Mouse (Mus musculus): Measurements from ENCODE around the gene Hyls1.
A peak's percentile ranks its signal among the peaks of the same experiment; 100 is the strongest.
"Not testable (repeated sequence)": the region's sequence is repeated elsewhere in the genome, so short reads cannot be mapped to it uniquely, and the experiment has no call there.

Gene Hyls1

GRCm38 (mm10) chr9:35569571-35570534, at the start of gene Hyls1, which contains the start of gene Pate2:
TSS of gene Hyls1 (minus strand) at chr9:35570398.
TSS of gene Pate2 (plus strand) at chr9:35570284.
- DNase-seq (ENCODE audit: extremely low read depth, low read depth) = peak; percentile 99

GRCm38 (mm10) chr9:35616784-35617183, 46.6 kb upstream of the Hyls1 start:
- DNase-seq (ENCODE audit: extremely low read depth, low read depth) = not testable (repeated sequence)

GRCm38 (mm10) chr9:35614005-35614404, 43.8 kb upstream of the Hyls1 start:
- no peak for DNase-seq (ENCODE audit: extremely low read depth, low read depth)

DNA sequence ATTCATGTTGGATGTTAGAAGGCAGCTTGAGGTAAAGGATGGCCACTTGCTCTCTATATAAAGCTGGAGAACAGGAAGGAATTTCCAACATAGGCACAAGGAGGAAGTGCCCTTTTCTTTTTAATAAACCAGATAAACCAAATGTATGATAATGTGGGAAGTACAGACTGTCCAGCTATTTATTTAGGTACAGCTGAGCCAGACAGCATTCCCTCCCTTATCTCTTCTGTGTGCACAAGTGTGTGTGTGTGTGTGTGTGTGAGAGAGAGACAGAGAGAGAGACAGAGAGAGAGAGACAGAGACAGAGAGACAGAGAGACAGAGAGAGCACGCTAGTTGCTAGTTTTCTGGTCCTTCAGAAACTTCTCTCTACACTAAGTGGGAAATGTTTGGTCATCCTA, 41.6 kb upstream of the Hyls1 start, which contains the start of gene Pate4:
Gene Pate4 (minus strand): TSS at position 101 of the 400 bp plus-strand sequence.
- no peak for DNase-seq (ENCODE audit: extremely low read depth, low read depth)

DNA sequence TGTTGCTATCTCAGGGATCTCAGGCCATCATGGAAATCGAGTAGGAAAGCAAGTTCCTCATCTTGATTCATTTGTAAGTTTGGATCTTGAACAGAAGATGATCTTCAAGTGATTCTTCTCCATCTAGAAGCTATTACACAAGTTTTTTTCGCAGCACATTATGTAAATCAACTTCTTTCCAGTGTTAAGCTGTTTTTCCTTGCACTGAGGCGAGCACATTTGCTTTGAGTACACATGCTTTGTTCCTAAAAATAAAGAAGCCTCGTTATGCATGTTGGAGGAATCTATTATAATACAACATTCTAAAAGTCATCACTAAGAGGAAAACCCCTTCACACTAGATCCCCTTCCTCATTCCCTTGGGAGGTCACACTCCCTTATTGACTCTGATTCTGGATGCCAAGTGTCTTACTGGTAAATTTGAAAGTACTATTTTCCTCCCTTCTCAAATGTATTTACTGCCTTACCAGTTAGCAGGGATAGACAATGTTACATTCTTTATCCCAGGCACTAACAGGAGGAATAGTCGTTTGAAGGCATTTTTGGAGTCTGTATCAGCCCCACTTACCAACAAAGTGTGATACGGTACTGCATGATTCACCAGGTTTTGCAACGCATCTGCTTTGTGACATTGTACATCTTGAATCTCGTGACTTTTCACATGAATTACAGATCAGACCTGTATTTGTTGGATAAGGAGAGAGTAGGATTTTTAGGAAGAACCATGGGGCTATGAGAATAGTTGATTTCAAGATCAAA, 37.6 kb upstream of the Hyls1 start:
- DNase-seq (ENCODE audit: extremely low read depth, low read depth) = no peak

GRCm38 (mm10) chr9:35592903-35593302, 22.7 kb upstream of the Hyls1 start:
- DNase-seq (ENCODE audit: extremely low read depth, low read depth) = peak; percentile 6

DNA sequence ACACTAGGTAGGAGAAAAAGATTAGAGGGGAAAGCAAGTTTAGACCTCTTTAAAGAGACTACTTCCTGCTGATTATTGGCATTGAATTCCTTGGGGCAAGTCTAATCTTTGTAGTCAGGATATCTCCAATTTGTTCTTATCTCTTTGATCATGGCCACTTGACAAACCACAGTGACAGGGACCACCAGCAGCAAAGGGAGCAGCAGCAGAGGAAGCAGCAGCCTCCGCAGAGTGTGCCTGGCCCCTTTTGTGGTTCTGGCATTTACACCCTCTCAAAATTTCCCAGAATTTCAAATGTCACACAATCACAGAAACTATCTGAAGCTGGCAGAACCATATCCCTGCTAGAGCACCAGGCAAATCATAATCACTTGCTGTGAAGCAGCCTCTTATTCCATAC, 17.5 kb upstream of the Hyls1 start:
- no peak for DNase-seq (ENCODE audit: extremely low read depth, low read depth)

DNA sequence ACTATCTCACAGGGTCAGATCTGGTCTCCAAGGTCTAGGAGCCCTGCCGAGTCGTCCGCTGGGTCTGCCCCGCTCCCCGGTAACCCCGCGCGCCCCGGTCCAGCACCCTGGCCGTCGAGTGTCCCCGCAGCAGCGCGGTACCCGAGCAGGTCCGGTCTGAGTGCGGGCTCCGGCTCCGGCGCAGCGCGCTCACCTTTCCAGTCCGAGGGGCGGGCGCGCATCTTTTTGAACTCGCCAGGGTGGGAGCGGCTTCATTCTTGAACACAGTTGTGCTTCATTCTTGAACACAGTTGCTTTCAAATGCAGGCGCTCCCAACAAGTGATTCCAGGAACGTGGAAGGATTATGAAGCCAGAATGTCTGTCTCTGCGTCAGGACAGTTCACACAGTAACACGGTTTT, 4.2 kb upstream of the Hyls1 start:
- no peak for DNase-seq (ENCODE audit: extremely low read depth, low read depth)

DNA sequence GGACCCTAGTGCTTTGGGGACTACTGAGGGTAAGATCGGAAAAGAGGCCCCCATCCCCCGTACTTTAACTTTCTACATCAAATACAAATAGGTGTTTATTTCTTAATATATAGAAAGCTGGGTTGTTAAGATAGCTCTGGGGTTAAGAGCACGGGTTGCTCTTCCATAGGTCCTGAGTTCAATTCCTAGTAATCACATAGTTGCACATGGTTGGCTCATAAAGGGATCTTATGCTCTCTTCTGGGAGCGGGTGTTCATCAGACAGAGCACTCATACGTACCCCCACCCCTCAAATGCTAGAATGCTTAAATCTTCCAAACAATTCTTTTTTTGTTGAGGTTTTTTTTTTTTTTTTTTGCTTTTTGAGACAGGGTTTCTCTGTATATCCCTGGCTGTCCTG, 465 bp upstream of the Hyls1 start:
- DNase-seq (ENCODE audit: extremely low read depth, low read depth) = peak; percentile 33

DNA sequence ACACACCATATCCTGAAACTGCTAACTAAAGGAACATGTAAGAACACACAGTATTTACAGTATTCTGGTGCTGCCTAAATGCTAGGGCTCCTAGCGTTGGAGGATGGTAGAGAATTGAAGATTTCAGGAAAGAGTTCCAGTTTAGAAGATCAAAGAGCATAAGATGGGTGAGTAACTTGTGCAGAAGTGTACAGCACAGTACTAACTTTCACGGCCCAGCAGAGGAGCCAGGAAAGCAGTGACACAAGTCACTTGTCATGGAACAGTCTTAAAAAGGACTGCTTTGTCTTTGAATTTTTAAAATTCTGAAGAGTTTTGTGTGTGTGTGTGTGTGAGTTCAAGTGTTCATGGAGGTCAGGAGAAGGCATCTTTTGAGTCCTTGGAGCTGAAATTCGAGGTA, 2.2 kb downstream of the Hyls1 start:
- DNase-seq (ENCODE audit: extremely low read depth, low read depth) = no peak

DNA sequence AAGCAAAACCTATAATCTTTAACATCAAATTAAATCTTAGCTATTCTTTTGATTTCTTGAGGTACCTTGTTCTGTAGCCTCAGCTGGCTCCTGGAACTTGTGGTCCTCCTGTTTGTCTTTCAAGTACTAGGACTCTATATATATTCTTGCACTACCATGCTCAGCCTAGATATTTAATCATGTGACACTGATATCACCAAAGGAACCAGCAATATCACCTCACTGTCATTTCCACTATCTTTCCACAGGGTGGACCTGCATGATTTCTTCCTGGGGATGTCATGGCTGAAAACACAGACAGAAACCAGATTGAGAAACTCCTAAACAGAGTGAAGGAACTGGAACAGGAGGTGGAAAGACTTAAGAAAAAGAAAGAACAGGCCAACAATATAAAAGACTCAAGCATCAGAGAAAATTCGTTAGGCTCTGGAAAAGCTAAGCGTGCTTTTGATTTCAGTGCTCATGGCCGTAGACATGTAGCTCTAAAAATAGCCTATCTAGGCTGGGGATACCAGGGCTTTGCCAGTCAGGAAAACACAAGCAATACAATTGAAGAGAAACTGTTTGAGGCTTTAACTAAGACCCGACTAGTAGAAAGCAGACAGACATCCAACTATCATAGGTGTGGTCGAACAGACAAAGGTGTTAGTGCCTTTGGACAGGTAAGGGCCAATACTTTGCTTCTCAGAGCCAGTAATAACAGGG, 5.5 kb downstream of the Hyls1 start:
- no peak for DNase-seq (ENCODE audit: extremely low read depth, low read depth)

GRCm38 (mm10) chr9:35561583-35561982, 8.6 kb downstream of the Hyls1 start:
- DNase-seq (ENCODE audit: extremely low read depth, low read depth) = no peak

DNA sequence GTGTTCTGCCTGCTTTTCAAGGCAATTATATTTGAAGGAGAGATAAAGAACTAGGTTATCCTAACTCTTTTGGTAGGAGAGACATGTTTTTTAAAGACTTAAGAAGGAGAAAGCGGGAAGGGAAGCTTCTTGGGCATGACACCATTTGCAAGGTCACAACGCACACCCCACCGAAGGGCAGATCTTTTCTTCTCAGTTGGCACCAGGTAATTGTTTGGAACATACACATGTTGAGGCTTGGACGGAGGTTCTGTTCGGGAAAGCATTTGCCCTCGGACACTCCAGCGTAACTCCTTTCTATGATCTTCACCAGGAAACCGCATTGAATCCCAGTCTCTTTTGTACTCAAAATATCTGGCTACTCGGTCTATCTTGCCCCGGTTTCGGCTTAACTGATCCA, 9.1 kb downstream of the Hyls1 start:
- DNase-seq (ENCODE audit: extremely low read depth, low read depth) = no peak

- DNase-seq (ENCODE audit: extremely low read depth, low read depth) = peak; percentile 91
Measured at GRCm38 (mm10) chr9:35559009-35559890, 10.9 kb downstream of the Hyls1 start.

GRCm38 (mm10) chr9:35558257-35559008, 11.8 kb downstream of the Hyls1 start, which contains the start of the genes Ddx25 and Pus3:
TSS of gene Ddx25 (minus strand) at chr9:35558528.
TSS of gene Pus3 (plus strand) at chr9:35558595.
- no peak for DNase-seq (ENCODE audit: extremely low read depth, low read depth)

GRCm38 (mm10) chr9:35556494-35557102, 13.6 kb downstream of the Hyls1 start:
- DNase-seq (ENCODE audit: extremely low read depth, low read depth) = no peak

DNA sequence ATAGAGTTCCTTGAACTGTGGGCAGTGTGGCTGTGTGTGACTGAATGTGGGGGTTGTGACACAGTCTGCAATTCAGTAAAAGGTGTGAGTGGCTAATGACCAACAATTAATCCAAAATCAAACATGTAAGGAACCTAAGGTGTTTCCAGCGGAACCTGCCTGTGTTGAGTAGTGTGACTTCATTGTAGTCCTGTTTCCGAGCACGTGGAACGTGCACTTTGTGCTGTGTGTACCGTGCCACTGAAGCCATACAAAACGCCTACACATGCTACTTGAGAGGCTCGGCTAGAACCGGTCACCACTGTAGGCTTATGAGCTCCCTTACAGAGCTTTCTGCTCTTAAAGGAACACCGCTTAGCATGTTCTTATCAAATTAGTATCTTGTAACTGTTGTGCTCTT, 21.7 kb downstream of the Hyls1 start:
- DNase-seq (ENCODE audit: extremely low read depth, low read depth) = no peak

GRCm38 (mm10) chr9:35546745-35547144, 23.5 kb downstream of the Hyls1 start:
- peak; percentile 66 for DNase-seq (ENCODE audit: extremely low read depth, low read depth)

- DNase-seq (ENCODE audit: extremely low read depth, low read depth) = no peak
Measured at GRCm38 (mm10) chr9:35545704-35546103, 24.5 kb downstream of the Hyls1 start.

Measured in MEL-GATA-1-ER (cell line).